Comparison of ENCODE assay signal across 8 mouse cellular contexts in genomic region chr2:101722370-101723332, GRCm38 (mm10). TPM values are rescaled to one million over a fixed set of nuclear protein-coding genes. Genes with fewer than 3 reads are reported as not detected.
A peak's percentile ranks its signal among the peaks of the same experiment; 100 is the strongest.
DNase-seq lines count a peak whose midpoint lies in the region; ATAC-seq and TF ChIP-seq lines count a peak whose summit lies in the region.

No protein-coding gene starts in this region.

- 22% methylated on average over 8 of the region's 8 CpGs for WGBS in forebrain, embryonic 10.5 days
- 23% methylated on average over 8 of the region's 8 CpGs for WGBS in hindbrain, embryonic 13.5 days
- WGBS in midbrain, postnatal 0 days: 22% methylated on average over 8 of the region's 8 CpGs
- 73% methylated on average over 8 of the region's 8 CpGs for whole genome bisulfite sequencing in thymus, adult 2 months

- peak; percentile 11 to 24 for DNase-seq in adrenal gland, postnatal 36 days
- DNase-seq in adrenal gland, adult 2 months: no peak
- DNase-seq in forebrain, embryonic 10.5 days (ENCODE audit: extremely low spot score, low spot score): peak; percentile 74
- peak; percentile 53 for DNase-seq in midbrain, postnatal 0 days (ENCODE audit: low spot score)
- no peak for DNase-seq in thymus, adult 2 months
- no peak for DNase-seq in natural killer cell, adult 2 months (ENCODE audit: low spot score in 2 of 2)

- no peak overlapping the region for H3K4me2 ChIP-seq in hindbrain, embryonic 13.5 days
- H3K4me2 ChIP-seq in midbrain, postnatal 0 days (ENCODE audit: low read depth, low read length, poor library complexity, severe bottlenecking): no peak overlapping the region

- TF ChIP-seq EP300 in ES-Bruce4 (IDR thresholded peaks at IDR 0.05; ENCODE audit: insufficient read depth, low read depth, low read length): peak; percentile 54; the same call in 1 of the 2 replicates

- H3K9me3 ChIP-seq in ES-Bruce4 (replicated peaks; ENCODE audit: control insufficient read depth, insufficient read depth, low read length, poor library complexity, severe bottlenecking): no peaks in the 10 kb centered on the region
- H3K9me3 ChIP-seq in forebrain, embryonic 10.5 days: no peaks in the 10 kb centered on the region
- no peaks in the 10 kb centered on the region for H3K9me3 ChIP-seq in hindbrain, embryonic 13.5 days
- no peaks in the 10 kb centered on the region for H3K9me3 ChIP-seq in midbrain, postnatal 0 days (ENCODE audit: low read length)

- no peaks in the 10 kb centered on the region for H3K36me3 ChIP-seq in ES-Bruce4 (ENCODE audit: control insufficient read depth, insufficient read depth, low read length, poor library complexity, severe bottlenecking)
- H3K36me3 ChIP-seq in forebrain, embryonic 10.5 days (replicated peaks): peaks cover 54% of the 10 kb centered on the region
- H3K36me3 ChIP-seq in hindbrain, embryonic 13.5 days: no peaks in the 10 kb centered on the region
- H3K36me3 ChIP-seq in midbrain, postnatal 0 days (ENCODE audit: insufficient read depth, low read length): no peaks in the 10 kb centered on the region
- no peaks in the 10 kb centered on the region for H3K36me3 ChIP-seq in thymus, adult 2 months (ENCODE audit: control insufficient read depth, insufficient read depth, low read length)

- no peak for TF ChIP-seq CTCF in ES-Bruce4 (IDR thresholded peaks at IDR 0.05; ENCODE audit: low read depth, low read length)
- TF ChIP-seq CTCF in midbrain, postnatal 0 days (IDR thresholded peaks at IDR 0.05): no peak
- no peak for TF ChIP-seq CTCF in thymus, adult 2 months (IDR thresholded peaks at IDR 0.05; ENCODE audit: borderline replicate concordance, control insufficient read depth, extremely low read depth, insufficient read depth, low read length, poor library complexity)

- peak; percentile 60 for ATAC-seq in hindbrain, embryonic 13.5 days (ENCODE audit: low FRiP score)
- peak; percentile 57 for ATAC-seq in midbrain, postnatal 0 days (ENCODE audit: low FRiP score)

- peak overlapping the region; percentile 51; the same call in 1 of the 2 replicates for H3K27ac ChIP-seq in ES-Bruce4 (ENCODE audit: insufficient read depth, low read length)
- peak overlapping the region; percentile 92 for H3K27ac ChIP-seq in forebrain, embryonic 10.5 days
- peak overlapping the region; percentile 62 for H3K27ac ChIP-seq in hindbrain, embryonic 13.5 days
- peak overlapping the region; percentile 21; the same call in 1 of the 2 replicates for H3K27ac ChIP-seq in midbrain, postnatal 0 days (ENCODE audit: low read depth, low read length)
- no peak overlapping the region for H3K27ac ChIP-seq in thymus, adult 2 months (ENCODE audit: control insufficient read depth, insufficient read depth, low read length)

- H3K4me3 ChIP-seq in ES-Bruce4 (ENCODE audit: low read depth, low read length): no peak overlapping the region
- H3K4me3 ChIP-seq in forebrain, embryonic 10.5 days: peak overlapping the region; percentile 15; the same call in 1 of the 2 replicates
- no peak overlapping the region for H3K4me3 ChIP-seq in hindbrain, embryonic 13.5 days
- no peak overlapping the region for H3K4me3 ChIP-seq in midbrain, postnatal 0 days (ENCODE audit: low read depth, low read length)
- no peak overlapping the region for H3K4me3 ChIP-seq in thymus, adult 2 months (ENCODE audit: control insufficient read depth, insufficient read depth, low read length)

- no peak overlapping the region for H3K9ac ChIP-seq in ES-Bruce4 (ENCODE audit: low read depth, poor library complexity, severe bottlenecking)
- no peak overlapping the region for H3K9ac ChIP-seq in hindbrain, embryonic 13.5 days
- no peak overlapping the region for H3K9ac ChIP-seq in midbrain, postnatal 0 days (replicated peaks; ENCODE audit: low read length, poor library complexity, severe bottlenecking)

- no peaks in the 10 kb centered on the region for H3K27me3 ChIP-seq in ES-Bruce4 (ENCODE audit: control insufficient read depth, insufficient read depth, low read length, poor library complexity, severe bottlenecking)
- no peaks in the 10 kb centered on the region for H3K27me3 ChIP-seq in forebrain, embryonic 10.5 days (ENCODE audit: poor library complexity, severe bottlenecking)
- no peaks in the 10 kb centered on the region for H3K27me3 ChIP-seq in hindbrain, embryonic 13.5 days
- H3K27me3 ChIP-seq in midbrain, postnatal 0 days (ENCODE audit: insufficient read depth, low read length): no peaks in the 10 kb centered on the region
- no peaks in the 10 kb centered on the region for H3K27me3 ChIP-seq in thymus, adult 2 months (ENCODE audit: control insufficient read depth, insufficient read depth, low read length)

- H3K4me1 ChIP-seq in ES-Bruce4 (ENCODE audit: control insufficient read depth, insufficient read depth, low read length): peaks cover 5% of the 10 kb centered on the region
- peaks cover 41% of the 10 kb centered on the region for H3K4me1 ChIP-seq in forebrain, embryonic 10.5 days
- H3K4me1 ChIP-seq in hindbrain, embryonic 13.5 days (replicated peaks): peaks cover 20% of the 10 kb centered on the region
- H3K4me1 ChIP-seq in midbrain, postnatal 0 days (ENCODE audit: insufficient read depth, low read length): 0 out of 2 replicates have a peak, but pooled peaks cover 3% of the 10 kb centered on the region
- H3K4me1 ChIP-seq in thymus, adult 2 months (replicated peaks; ENCODE audit: control insufficient read depth, insufficient read depth, low read length): no peaks in the 10 kb centered on the region

- TF ChIP-seq POLR2A in ES-Bruce4 (IDR thresholded peaks at IDR 0.05; ENCODE audit: insufficient read depth, low read length): no peak
- no peak for TF ChIP-seq POLR2A in thymus, adult 2 months (IDR thresholded peaks at IDR 0.05; ENCODE audit: control insufficient read depth, extremely low read depth, insufficient read depth, low read length, poor library complexity)

RNA-seq across cellular contexts. Expression of gene Traf6, which starts 44.4 kb away (rescaled TPM):
- total RNA-seq in adrenal gland, postnatal 36 days (2021): 10 to 100 TPM; 19.2 to 20.6 TPM
- total RNA-seq in adrenal gland, adult 2 months (2021): 10 to 100 TPM; 16.5 to 23.1 TPM
- 5.2 and 6.5 TPM in 2 replicates for polyA plus RNA-seq in adrenal gland, adult 2 months (2012; rRNA removed)
- 17.5 and 17.6 TPM in 2 replicates for polyA plus RNA-seq in ES-Bruce4 (2011; ENCODE audit: insufficient read depth, insufficient read length, low read depth, missing spikeins)
- polyA plus RNA-seq in forebrain, embryonic 10.5 days (2016; fragmentation: Nextera tagmentation; extraction: Ambion mirVana): 17.9 and 18.5 TPM in 2 replicates
- 6.6 and 6.8 TPM in 2 replicates for polyA plus RNA-seq in hindbrain, embryonic 13.5 days (2015; fragmentation: Nextera tagmentation; extraction: Ambion mirVana)
- total RNA-seq in midbrain, postnatal 0 days (2014; rRNA removed): 16.5 and 19.9 TPM in 2 replicates
- polyA plus RNA-seq in midbrain, postnatal 0 days (2015; fragmentation: Nextera tagmentation; extraction: Ambion mirVana): 4.9 and 5.3 TPM in 2 replicates
- 31.9 and 34.5 TPM in 2 replicates for polyA plus RNA-seq in thymus, adult 2 months (2012; rRNA removed)

Comparison
In these comparisons a context has a peak if more than half of its experiments do, and no peak if none do; other contexts are left out.
1. DNase-seq: peak in adrenal gland, postnatal 36 days (2 of 2), forebrain, embryonic 10.5 days (single experiment) and midbrain, postnatal 0 days (single experiment); none in adrenal gland, adult 2 months (single experiment), thymus, adult 2 months (single experiment) and natural killer cell, adult 2 months (0 of 2).